Mouse (Mus musculus): ENCODE results near the gene Paqr3.

- TF ChIP-seq EP300 (optimal IDR thresholded peaks at IDR 0.05) (no peak), CTCF (IDR thresholded peaks at IDR 0.05; ENCODE audit: low read depth) (peak; percentile 89)
Measured at GRCm38 (mm10) chr5:97055511-97056068, 55.8 kb downstream of the Paqr3 start.

All from stomach, postnatal 0 days (tissue).